Mouse (Mus musculus) embryonic facial prominence, embryonic 13.5 days (tissue): Measurements from ENCODE around the gene Bcl7a. TPM values are rescaled to one million over a fixed set of nuclear protein-coding genes. Genes with fewer than 3 reads are reported as not detected.

ENCODE experiments used
- ATAC-seq: fragments of 200-750 bp; cut with Nextera tagmentation; 2 replicates; pipeline ENCODE4 v1.8.0; 2017; ENCODE audit warnings: low read depth; ENCODE audit not compliant: insufficient number of reproducible peaks, insufficient read depth, low FRiP score, low TSS enrichment
- H3K27ac ChIP-seq: fragments of 300-500 bp; sonication (generic); 2 replicates; pipeline ENCODE4 v1.5.1; 2015; ENCODE audit warnings: moderate library complexity, mild to moderate bottlenecking, inconsistent platforms
- H3K27me3 ChIP-seq: fragments of 300-500 bp; sonication (generic); 2 replicates; pipeline ENCODE4 v1.6.1; 2015; ENCODE audit warnings: mild to moderate bottlenecking, inconsistent platforms
- H3K36me3 ChIP-seq: fragments of 300-500 bp; sonication (generic); 2 replicates; pipeline ENCODE4 v1.6.1; 2015; ENCODE audit warnings: mild to moderate bottlenecking, inconsistent platforms
- H3K4me1 ChIP-seq: fragments of 300-500 bp; sonication (generic); 2 replicates; pipeline ENCODE4 v1.6.1; 2015; ENCODE audit warnings: inconsistent platforms
- H3K4me2 ChIP-seq: fragments of 300-500 bp; sonication (generic); 2 replicates; pipeline ENCODE4 v1.6.1; 2015; ENCODE audit warnings: moderate library complexity, mild to moderate bottlenecking, inconsistent platforms
- H3K4me3 ChIP-seq: fragments of 300-500 bp; sonication (generic); 2 replicates; pipeline ENCODE4 v1.5.1; 2015; ENCODE audit warnings: mild to moderate bottlenecking, inconsistent platforms
- H3K9ac ChIP-seq: fragments of 300-500 bp; sonication (generic); 2 replicates; pipeline ENCODE4 v1.6.1; 2015; ENCODE audit warnings: mild to moderate bottlenecking, inconsistent platforms
- H3K9me3 ChIP-seq: fragments of 300-500 bp; sonication (generic); 2 replicates; pipeline ENCODE4 v1.6.1; 2016; ENCODE audit warnings: inconsistent platforms
- WGBS: fragments of 180-500 bp; shearing (Covaris S2); methylation state at CpG from one replicate; pipeline ENCODE4 v1.1.7; 2015; ENCODE audit warnings: mixed read lengths; 5-methylcytosine and 5-hydroxymethylcytosine counted together
- polyA plus RNA-seq: library from polyadenylated mRNA; unstranded; fragments of >200 nt; fragmentation: Nextera tagmentation; extraction: Ambion mirVana; gene quantifications from 2 replicates; pipeline ENCODE4 v1.2.1, GENCODE M21; 2015

Gene Bcl7a
- polyA plus RNA-seq, 1 experiment from 2014 or later = 37.5 TPM

DNA sequence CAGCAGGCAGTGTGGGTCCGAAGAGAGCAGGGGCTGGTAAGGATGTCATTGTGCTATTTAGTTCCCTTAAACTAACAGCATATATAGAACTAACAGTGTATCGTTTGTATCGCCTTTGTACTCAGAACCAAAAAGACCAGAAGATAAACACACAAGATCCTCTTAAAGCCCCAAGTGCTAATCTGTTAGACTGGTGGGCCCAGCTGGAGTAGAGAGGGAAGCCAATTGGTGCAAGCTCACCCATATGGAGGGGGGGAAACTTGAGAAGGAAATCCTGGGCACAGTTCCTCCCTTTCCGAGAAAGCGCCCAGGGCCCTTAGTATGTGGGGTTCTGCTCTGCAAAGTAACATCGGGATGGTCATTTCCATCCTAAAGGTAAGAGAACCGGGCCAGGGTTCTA lies 33.4 kb upstream of the Bcl7a start:
- no peaks in the 10 kb centered on the region for H3K36me3 ChIP-seq
- no peaks in the 10 kb centered on the region for H3K27me3 ChIP-seq
- H3K9ac ChIP-seq = peak overlapping the region; percentile 46; the same call in 1 of the 2 replicates
- 46% methylated on average over 7 of the region's 7 CpGs for WGBS
- no peak overlapping the region for H3K4me3 ChIP-seq
- H3K27ac ChIP-seq = peak overlapping the region; percentile 28; the same call in 1 of the 2 replicates
- peak overlapping the region; percentile 7; the same call in 1 of the 2 replicates for H3K4me2 ChIP-seq
- no peaks in the 10 kb centered on the region for H3K9me3 ChIP-seq
- peaks cover 35% of the 10 kb centered on the region for H3K4me1 ChIP-seq
- ATAC-seq = no peak

DNA sequence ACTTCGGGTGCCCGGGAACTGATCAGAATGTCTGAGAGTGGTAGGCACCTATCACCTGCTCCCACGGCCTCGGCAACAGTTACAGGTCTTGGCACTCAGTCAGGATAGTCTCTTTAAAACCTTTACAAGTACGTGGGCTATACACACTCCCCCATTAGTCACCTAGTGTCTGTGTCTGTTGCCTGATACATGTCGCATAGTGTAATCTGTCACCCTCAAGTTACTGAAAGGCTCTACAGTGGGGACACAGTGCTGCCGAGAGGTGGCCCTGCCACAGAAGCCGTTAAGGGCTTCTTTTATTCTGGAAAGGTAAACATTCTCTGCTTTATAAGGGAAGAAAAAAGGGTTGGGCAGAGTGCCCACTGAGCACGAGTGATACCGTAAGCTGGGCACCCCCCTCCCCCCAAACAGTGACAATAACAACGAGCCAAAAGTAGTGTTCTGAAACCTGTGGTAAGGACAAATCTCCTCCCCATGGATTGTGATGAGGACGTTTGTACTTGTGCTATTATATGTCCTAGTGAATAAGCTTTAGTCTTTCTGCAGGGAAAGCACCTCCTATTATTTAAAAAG lies 30.5 kb upstream of the Bcl7a start:
- ATAC-seq = no peak
- Histone ChIP-seq H3K9ac (no peak overlapping the region), H3K36me3 (no peaks in the 10 kb centered on the region), H3K27me3 (no peaks in the 10 kb centered on the region), H3K4me3 (no peak overlapping the region), H3K9me3 (no peaks in the 10 kb centered on the region), H3K27ac (no peak overlapping the region), H3K4me2 (no peak overlapping the region), H3K4me1 (peaks cover 42% of the 10 kb centered on the region)
- 75% methylated on average over 12 of the region's 12 CpGs for WGBS

GRCm38 (mm10) chr5:123313851-123314380 lies 29.7 kb upstream of the Bcl7a start:
- H3K27ac ChIP-seq = no peak overlapping the region
- no peak overlapping the region for H3K4me2 ChIP-seq

DNA sequence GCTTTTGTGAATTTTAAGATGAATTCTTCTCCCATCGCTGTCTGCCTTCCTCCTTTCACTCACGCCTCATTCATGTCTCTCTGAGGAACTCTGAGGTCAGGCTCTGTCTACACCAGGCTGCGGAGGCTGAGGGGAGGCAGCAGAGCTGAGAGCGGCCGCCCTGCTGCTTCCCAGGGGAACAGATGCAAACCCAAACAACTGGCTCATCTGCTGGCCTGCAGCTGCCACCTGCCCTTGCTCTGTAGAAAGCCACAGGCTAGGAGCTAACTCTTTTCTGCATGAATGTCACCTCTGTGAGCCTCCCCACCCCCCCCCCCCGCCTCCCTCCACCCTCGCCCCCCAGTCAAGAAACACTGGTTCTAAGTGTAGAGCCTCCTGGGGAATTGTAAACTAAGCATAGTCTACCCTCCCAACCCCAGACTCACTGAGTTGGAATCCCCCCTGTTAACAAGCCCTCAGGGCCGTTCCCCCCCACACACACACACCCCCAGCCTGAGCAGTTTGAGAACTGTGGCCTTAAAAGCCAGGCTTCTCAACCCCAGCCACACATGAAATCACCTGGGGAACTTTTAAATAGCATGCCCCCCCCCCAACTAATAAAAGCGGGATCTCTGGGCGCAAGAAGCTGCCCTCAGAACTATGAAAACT lies 28.3 kb upstream of the Bcl7a start:
- no peaks in the 10 kb centered on the region for H3K36me3 ChIP-seq

More at GRCm38 (mm10) chr5:123313851-123314380, 29.7 kb upstream of the Bcl7a start:
- H3K4me3 ChIP-seq = no peak overlapping the region
- no peak for ATAC-seq
- H3K9ac ChIP-seq = peak overlapping the region; percentile 21; the same call in 1 of the 2 replicates
- no peaks in the 10 kb centered on the region for H3K36me3 ChIP-seq
- WGBS = 54% methylated on average over 11 of the region's 11 CpGs
- no peaks in the 10 kb centered on the region for H3K27me3 ChIP-seq
- peaks cover 45% of the 10 kb centered on the region for H3K4me1 ChIP-seq
- H3K9me3 ChIP-seq = no peaks in the 10 kb centered on the region

DNA sequence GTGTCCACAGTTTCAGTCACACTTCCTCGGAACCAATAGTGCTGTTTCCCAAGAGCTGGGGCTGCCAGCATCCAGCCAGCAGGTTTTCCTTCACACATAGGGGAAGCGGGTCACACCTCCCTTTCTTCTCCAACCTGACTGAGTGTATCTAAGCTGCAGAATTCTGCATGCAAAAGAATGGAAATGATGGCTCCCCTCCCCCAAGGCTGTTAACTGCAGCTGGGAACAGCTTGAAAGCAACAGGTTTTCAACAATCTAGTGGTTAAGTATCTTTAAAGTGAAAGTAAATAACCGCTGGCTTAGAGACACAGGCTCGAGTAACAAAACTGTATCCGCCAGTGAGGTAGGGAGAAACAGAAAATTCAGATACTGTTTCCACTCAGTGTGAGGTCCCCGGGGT lies 25.6 kb upstream of the Bcl7a start:
- H3K27ac ChIP-seq = no peak overlapping the region; the same call in 1 of the 2 replicates
- WGBS = 17% methylated on average over 6 of the region's 6 CpGs
- H3K4me3 ChIP-seq = peak overlapping the region; percentile 32
- H3K27me3 ChIP-seq = no peaks in the 10 kb centered on the region
- no peak for ATAC-seq
- H3K36me3 ChIP-seq = no peaks in the 10 kb centered on the region
- no peaks in the 10 kb centered on the region for H3K9me3 ChIP-seq
- 0 out of 2 replicates have a peak overlapping the region, but pooled peaks have one; percentile 37 for H3K9ac ChIP-seq
- peak overlapping the region; percentile 47 for H3K4me2 ChIP-seq
- H3K4me1 ChIP-seq = peaks cover 26% of the 10 kb centered on the region; the same call in 1 of the 2 replicates

More for the DNA sequence above, 28.3 kb upstream of the Bcl7a start:
- no peak for ATAC-seq
- peaks cover 36% of the 10 kb centered on the region for H3K4me1 ChIP-seq
- H3K4me3 ChIP-seq = no peak overlapping the region
- H3K4me2 ChIP-seq = no peak overlapping the region
- H3K9me3 ChIP-seq = no peaks in the 10 kb centered on the region
- WGBS = 38% methylated on average over 9 of the region's 10 CpGs
- no peak overlapping the region for H3K9ac ChIP-seq
- no peak overlapping the region for H3K27ac ChIP-seq
- no peaks in the 10 kb centered on the region for H3K27me3 ChIP-seq

- peaks cover 19% of the 10 kb centered on the region for H3K4me1 ChIP-seq
- H3K9me3 ChIP-seq = no peaks in the 10 kb centered on the region
- H3K4me3 ChIP-seq = no peak overlapping the region
- no peak overlapping the region for H3K27ac ChIP-seq
- WGBS = 94% methylated on average over 3 of the region's 3 CpGs
- no peak for ATAC-seq
- H3K4me2 ChIP-seq = no peak overlapping the region
- no peaks in the 10 kb centered on the region for H3K27me3 ChIP-seq
- H3K36me3 ChIP-seq = no peaks in the 10 kb centered on the region
- H3K9ac ChIP-seq = no peak overlapping the region
These were observed 23.5 kb upstream of the Bcl7a start for GRCm38 (mm10) chr5:123320136-123320535.

GRCm38 (mm10) chr5:123324242-123324641 lies 19.4 kb upstream of the Bcl7a start:
- 19% methylated on average over 15 of the region's 15 CpGs for WGBS
- H3K4me2 ChIP-seq = peak overlapping the region; percentile 30
- H3K27me3 ChIP-seq = no peaks in the 10 kb centered on the region
- no peaks in the 10 kb centered on the region for H3K9me3 ChIP-seq
- no peaks in the 10 kb centered on the region for H3K36me3 ChIP-seq
- 0 out of 2 replicates have a peak overlapping the region, but pooled peaks have one; percentile 16 for H3K9ac ChIP-seq
- no peak overlapping the region for H3K27ac ChIP-seq
- no peak for ATAC-seq
- peaks cover 20% of the 10 kb centered on the region for H3K4me1 ChIP-seq
- H3K4me3 ChIP-seq = no peak overlapping the region

- Histone ChIP-seq H3K9me3 (no peaks in the 10 kb centered on the region), H3K4me2 (peak overlapping the region; percentile 1; the same call in 1 of the 2 replicates), H3K27ac (peak overlapping the region; percentile 69), H3K36me3 (no peaks in the 10 kb centered on the region), H3K4me1 (peaks cover 20% of the 10 kb centered on the region), H3K4me3 (no peak overlapping the region), H3K9ac (0 out of 2 replicates have a peak overlapping the region, but pooled peaks have one; percentile 2), H3K27me3 (no peaks in the 10 kb centered on the region)
- no peak for ATAC-seq
- 40% methylated on average over 15 of the region's 15 CpGs for WGBS
These were observed 17.5 kb upstream of the Bcl7a start for GRCm38 (mm10) chr5:123326006-123326750.

DNA sequence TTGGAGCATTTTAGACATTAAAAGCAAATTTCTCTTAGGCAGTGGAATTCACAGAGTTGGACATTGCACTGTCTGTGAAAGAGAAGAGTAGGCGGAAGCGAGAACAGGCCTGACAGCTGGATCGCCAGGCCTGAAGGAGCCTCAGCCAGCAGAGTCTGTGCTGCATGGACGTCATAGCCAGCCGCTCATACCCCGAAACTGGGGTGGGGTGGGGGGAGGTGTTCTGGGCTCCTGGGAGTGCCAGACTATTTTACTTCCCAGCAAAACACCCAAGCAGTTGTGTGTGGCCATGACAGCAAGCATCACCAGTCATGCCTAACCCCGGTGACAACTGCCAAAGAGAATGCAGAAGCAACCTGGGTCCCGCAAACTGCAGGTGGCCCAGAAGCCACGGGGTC lies 16.9 kb upstream of the Bcl7a start:
- no peak for ATAC-seq
- WGBS = 75% methylated on average over 9 of the region's 9 CpGs
- Histone ChIP-seq H3K4me2 (0 out of 2 replicates have a peak overlapping the region, but pooled peaks have one; percentile 1), H3K9ac (0 out of 2 replicates have a peak overlapping the region, but pooled peaks have one; percentile 2), H3K4me3 (no peak overlapping the region), H3K27me3 (no peaks in the 10 kb centered on the region), H3K9me3 (no peaks in the 10 kb centered on the region), H3K27ac (peak overlapping the region; percentile 69), H3K36me3 (no peaks in the 10 kb centered on the region), H3K4me1 (peaks cover 20% of the 10 kb centered on the region)

DNA sequence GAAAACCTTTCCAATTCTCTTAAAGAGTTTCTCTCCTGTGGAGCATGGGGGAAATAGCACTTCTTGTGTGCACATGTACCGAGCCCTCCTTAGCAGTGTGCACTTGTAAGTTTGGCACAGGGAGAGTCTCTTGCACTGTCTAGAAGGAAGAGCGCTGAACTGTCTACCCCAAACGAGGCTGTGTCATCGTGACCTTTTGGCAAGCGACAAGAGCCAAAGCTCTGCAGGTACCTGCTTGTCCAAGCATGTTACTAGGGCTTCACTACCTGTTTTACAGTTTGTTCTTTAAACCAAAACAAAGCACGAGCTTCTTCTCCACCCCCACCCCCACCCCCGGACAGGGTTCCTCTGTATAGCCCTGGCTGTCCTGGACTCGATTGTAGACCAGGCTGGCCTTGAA lies 15.9 kb upstream of the Bcl7a start:
- H3K27ac ChIP-seq = no peak overlapping the region
- H3K9me3 ChIP-seq = no peaks in the 10 kb centered on the region
- H3K36me3 ChIP-seq = no peaks in the 10 kb centered on the region
- 81% methylated on average over 8 of the region's 8 CpGs for WGBS
- H3K4me1 ChIP-seq = peaks cover 20% of the 10 kb centered on the region
- H3K4me3 ChIP-seq = no peak overlapping the region
- no peak for ATAC-seq
- no peaks in the 10 kb centered on the region for H3K27me3 ChIP-seq
- H3K9ac ChIP-seq = no peak overlapping the region
- no peak overlapping the region for H3K4me2 ChIP-seq

DNA sequence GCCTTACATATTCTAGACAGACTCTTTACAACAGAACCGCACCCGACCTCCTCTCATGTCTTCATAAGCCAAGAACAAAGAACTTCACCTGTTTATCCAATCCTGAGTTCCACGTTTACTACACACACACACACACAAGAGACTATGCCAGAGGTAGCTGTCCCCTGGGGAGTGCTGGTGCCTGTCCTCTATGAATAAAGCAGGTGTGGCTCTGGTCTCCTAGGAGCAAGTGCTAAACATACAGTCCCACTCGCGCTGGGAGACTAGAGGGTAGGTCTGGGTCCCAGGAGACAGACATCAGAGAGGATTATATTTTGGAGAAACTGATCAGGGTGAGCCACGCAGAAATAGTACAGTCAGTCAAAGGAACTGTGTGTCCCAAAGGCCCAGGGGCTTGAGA lies 10.1 kb upstream of the Bcl7a start:
- no peaks in the 10 kb centered on the region for H3K27me3 ChIP-seq
- H3K9ac ChIP-seq = no peak overlapping the region
- no peaks in the 10 kb centered on the region for H3K9me3 ChIP-seq
- ATAC-seq = no peak
- no peaks in the 10 kb centered on the region for H3K36me3 ChIP-seq
- H3K4me3 ChIP-seq = no peak overlapping the region
- 76% methylated on average over 6 of the region's 6 CpGs for whole genome bisulfite sequencing
- H3K4me1 ChIP-seq = 0 out of 2 replicates have a peak, but pooled peaks cover 3% of the 10 kb centered on the region
- H3K27ac ChIP-seq = no peak overlapping the region
- no peak overlapping the region for H3K4me2 ChIP-seq
